Mouse (Mus musculus): ENCODE measurements around the gene L3mbtl4. TPM values are rescaled to one million over a fixed set of nuclear protein-coding genes. Genes with fewer than 3 reads are reported as not detected.

L3mbtl4 gene
- polyA plus RNA-seq, 1 experiment from 2014 or later, result not detected

GRCm38 (mm10) chr17:68748296-68748695, 474.7 kb downstream of the L3mbtl4 start:
- 89% methylated on average over 1 of the region's 1 CpGs for WGBS
- Histone ChIP-seq H3K27ac (replicated peaks; ENCODE audit: low read depth, low read length) (no peak overlapping the region), H3K9me3 (ENCODE audit: control insufficient read depth, low read length) (no peaks in the 10 kb centered on the region), H3K4me2 (ENCODE audit: low read depth, severe bottlenecking) (no peak overlapping the region), H3K27me3 (ENCODE audit: control insufficient read depth, insufficient read depth, low read length) (no peaks in the 10 kb centered on the region), H3K9ac (ENCODE audit: low read length) (no peak overlapping the region), H3K36me3 (ENCODE audit: control insufficient read depth, insufficient read depth, low read length) (no peaks in the 10 kb centered on the region), H3K4me3 (ENCODE audit: low read depth, low read length) (no peak overlapping the region), H3K4me1 (ENCODE audit: control insufficient read depth, insufficient read depth, low read length) (no peaks in the 10 kb centered on the region)
- no peak for ATAC-seq (ENCODE audit: insufficient number of reproducible peaks, low FRiP score, low TSS enrichment, low read depth)
- no peak for DNase-seq (ENCODE audit: low spot score)

GRCm38 (mm10) chr17:68750513-68750912, 476.9 kb downstream of the L3mbtl4 start:
- no peak for DNase-seq (ENCODE audit: low spot score)
- ATAC-seq (ENCODE audit: insufficient number of reproducible peaks, low FRiP score, low TSS enrichment, low read depth), result no peak
- Histone ChIP-seq H3K36me3 (ENCODE audit: control insufficient read depth, insufficient read depth, low read length) (no peaks in the 10 kb centered on the region), H3K4me1 (ENCODE audit: control insufficient read depth, insufficient read depth, low read length) (no peaks in the 10 kb centered on the region), H3K4me2 (ENCODE audit: low read depth, severe bottlenecking) (no peak overlapping the region), H3K9ac (ENCODE audit: low read length) (no peak overlapping the region), H3K4me3 (ENCODE audit: low read depth, low read length) (no peak overlapping the region), H3K9me3 (ENCODE audit: control insufficient read depth, low read length) (no peaks in the 10 kb centered on the region), H3K27me3 (ENCODE audit: control insufficient read depth, insufficient read depth, low read length) (no peaks in the 10 kb centered on the region), H3K27ac (replicated peaks; ENCODE audit: low read depth, low read length) (no peak overlapping the region)
- 75% methylated on average over 6 of the region's 6 CpGs for WGBS

DNA sequence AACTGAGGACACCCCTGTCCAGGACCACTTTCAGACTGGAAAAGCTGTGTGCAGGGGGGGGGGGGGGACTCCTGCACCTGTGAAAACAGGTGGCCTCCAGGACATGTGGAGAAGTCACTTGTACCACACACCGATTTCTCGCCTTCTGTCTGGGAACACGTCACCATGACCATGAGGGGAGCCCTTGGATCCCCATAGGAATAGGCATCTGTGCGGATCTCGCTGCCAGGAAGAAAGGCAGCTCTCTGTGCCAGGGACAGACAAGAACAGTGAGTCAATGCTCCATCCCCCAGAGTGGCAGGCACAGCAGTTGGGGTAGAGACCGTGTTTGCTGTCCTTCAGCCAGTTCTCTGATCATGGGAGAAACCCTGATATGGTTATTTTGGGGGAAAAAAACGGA, 479.5 kb downstream of the L3mbtl4 start:
- no peaks in the 10 kb centered on the region for H3K36me3 ChIP-seq (ENCODE audit: control insufficient read depth, insufficient read depth, low read length)
- no peaks in the 10 kb centered on the region for H3K9me3 ChIP-seq (ENCODE audit: control insufficient read depth, low read length)
- H3K4me1 ChIP-seq (ENCODE audit: control insufficient read depth, insufficient read depth, low read length), result no peaks in the 10 kb centered on the region
- DNase-seq (ENCODE audit: low spot score) (no peak), ATAC-seq (ENCODE audit: insufficient number of reproducible peaks, low FRiP score, low TSS enrichment, low read depth) (no peak)
- H3K4me3 ChIP-seq (ENCODE audit: low read depth, low read length), result no peak overlapping the region
- H3K9ac ChIP-seq (ENCODE audit: low read length), result no peak overlapping the region
- no peak overlapping the region for H3K4me2 ChIP-seq (ENCODE audit: low read depth, severe bottlenecking)
- H3K27me3 ChIP-seq (ENCODE audit: control insufficient read depth, insufficient read depth, low read length), result no peaks in the 10 kb centered on the region
- 87% methylated on average over 7 of the region's 7 CpGs for WGBS
- H3K27ac ChIP-seq (replicated peaks; ENCODE audit: low read depth, low read length), result no peak overlapping the region

- no peak for ATAC-seq (ENCODE audit: insufficient number of reproducible peaks, low FRiP score, low TSS enrichment, low read depth)
- H3K9me3 ChIP-seq (ENCODE audit: control insufficient read depth, low read length), result no peaks in the 10 kb centered on the region
- WGBS, result 90% methylated on average over 11 of the region's 11 CpGs
Measured at GRCm38 (mm10) chr17:68754789-68755188, 481.2 kb downstream of the L3mbtl4 start.

DNA sequence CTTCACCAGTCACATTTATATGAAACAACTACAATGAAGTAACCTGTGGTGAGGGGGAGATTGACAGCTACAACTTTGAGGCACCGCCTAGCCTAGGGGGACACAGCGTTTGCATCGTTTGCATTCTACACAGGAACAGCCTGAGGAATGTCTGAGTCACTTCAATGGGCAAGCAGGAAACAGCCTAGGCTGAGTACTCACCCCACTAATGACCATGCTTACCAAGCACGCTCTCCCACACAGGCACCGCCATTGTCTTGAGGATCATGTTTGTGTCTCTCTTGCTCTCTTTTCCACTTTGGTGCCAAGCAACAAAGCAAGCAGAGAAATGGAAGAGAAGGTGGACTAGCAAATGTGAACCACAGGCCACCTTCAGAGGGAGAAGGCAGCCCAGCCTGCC, 484.8 kb downstream of the L3mbtl4 start:
- DNase-seq (ENCODE audit: low spot score) (no peak), ATAC-seq (ENCODE audit: insufficient number of reproducible peaks, low FRiP score, low TSS enrichment, low read depth) (no peak)
- no peaks in the 10 kb centered on the region for H3K36me3 ChIP-seq (ENCODE audit: control insufficient read depth, insufficient read depth, low read length)
- H3K9ac ChIP-seq (ENCODE audit: low read length), result no peak overlapping the region
- H3K9me3 ChIP-seq (ENCODE audit: control insufficient read depth, low read length), result no peaks in the 10 kb centered on the region
- no peak overlapping the region for H3K4me3 ChIP-seq (ENCODE audit: low read depth, low read length)
- no peaks in the 10 kb centered on the region for H3K27me3 ChIP-seq (ENCODE audit: control insufficient read depth, insufficient read depth, low read length)
- WGBS, result 73% methylated on average over 5 of the region's 5 CpGs
- no peak overlapping the region for H3K4me2 ChIP-seq (ENCODE audit: low read depth, severe bottlenecking)
- H3K4me1 ChIP-seq (ENCODE audit: control insufficient read depth, insufficient read depth, low read length), result no peaks in the 10 kb centered on the region
- H3K27ac ChIP-seq (replicated peaks; ENCODE audit: low read depth, low read length), result no peak overlapping the region

More at GRCm38 (mm10) chr17:68754789-68755188, 481.2 kb downstream of the L3mbtl4 start:
- H3K4me3 ChIP-seq (ENCODE audit: low read depth, low read length), result no peak overlapping the region
- no peak overlapping the region for H3K27ac ChIP-seq (replicated peaks; ENCODE audit: low read depth, low read length)
- no peak for DNase-seq (ENCODE audit: low spot score)
- no peaks in the 10 kb centered on the region for H3K4me1 ChIP-seq (ENCODE audit: control insufficient read depth, insufficient read depth, low read length)
- no peak overlapping the region for H3K9ac ChIP-seq (ENCODE audit: low read length)
- no peaks in the 10 kb centered on the region for H3K27me3 ChIP-seq (ENCODE audit: control insufficient read depth, insufficient read depth, low read length)
- H3K36me3 ChIP-seq (ENCODE audit: control insufficient read depth, insufficient read depth, low read length), result no peaks in the 10 kb centered on the region
- H3K4me2 ChIP-seq (ENCODE audit: low read depth, severe bottlenecking), result no peak overlapping the region

DNA sequence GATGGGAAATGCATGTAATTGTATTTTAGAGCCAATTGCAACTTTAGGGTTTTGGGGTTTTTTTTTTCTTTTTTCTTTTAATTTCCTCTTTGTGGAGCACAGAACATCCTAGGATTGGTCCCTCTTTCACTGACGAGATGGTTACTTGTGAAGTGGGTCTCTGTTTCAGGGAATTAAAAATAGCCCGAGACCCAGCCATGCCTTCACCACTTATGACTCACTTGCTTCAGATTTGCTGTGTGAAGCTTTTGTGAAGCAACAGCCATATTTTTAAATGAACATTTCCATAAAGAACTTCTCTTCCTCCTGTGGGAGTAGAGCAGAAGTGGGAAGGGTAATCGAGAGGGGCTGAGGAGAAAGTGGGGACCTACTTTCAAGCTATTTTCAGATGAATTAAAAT, 485.3 kb downstream of the L3mbtl4 start:
- DNase-seq (ENCODE audit: low spot score), result no peak
- H3K9ac ChIP-seq (ENCODE audit: low read length), result no peak overlapping the region
- no peaks in the 10 kb centered on the region for H3K36me3 ChIP-seq (ENCODE audit: control insufficient read depth, insufficient read depth, low read length)
- 87% methylated on average over 3 of the region's 3 CpGs for WGBS
- H3K4me3 ChIP-seq (ENCODE audit: low read depth, low read length), result no peak overlapping the region
- no peak for ATAC-seq (ENCODE audit: insufficient number of reproducible peaks, low FRiP score, low TSS enrichment, low read depth)
- no peaks in the 10 kb centered on the region for H3K9me3 ChIP-seq (ENCODE audit: control insufficient read depth, low read length)
- H3K27ac ChIP-seq (replicated peaks; ENCODE audit: low read depth, low read length), result no peak overlapping the region
- H3K4me1 ChIP-seq (ENCODE audit: control insufficient read depth, insufficient read depth, low read length), result no peaks in the 10 kb centered on the region
- H3K4me2 ChIP-seq (ENCODE audit: low read depth, severe bottlenecking), result no peak overlapping the region
- no peaks in the 10 kb centered on the region for H3K27me3 ChIP-seq (ENCODE audit: control insufficient read depth, insufficient read depth, low read length)

DNA sequence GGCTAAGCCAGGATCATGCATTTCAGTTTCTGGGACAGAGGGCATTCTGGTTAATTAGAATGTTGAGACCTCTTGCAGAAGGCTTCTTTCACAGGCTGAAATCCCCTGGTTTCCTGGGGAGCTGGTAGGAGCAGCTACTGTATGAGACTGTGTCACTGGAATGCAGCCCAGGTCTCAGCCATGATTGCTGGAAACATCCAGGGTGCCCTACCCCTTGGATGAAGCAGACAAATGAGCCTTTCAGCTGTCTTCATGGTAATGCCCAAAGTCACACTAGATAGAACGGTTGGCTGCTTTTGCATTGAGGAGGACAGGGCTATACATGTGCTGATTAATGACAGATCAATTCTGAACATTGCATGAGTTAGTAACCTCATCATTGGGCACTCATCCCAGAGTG, 486.4 kb downstream of the L3mbtl4 start:
- ATAC-seq (ENCODE audit: insufficient number of reproducible peaks, low FRiP score, low TSS enrichment, low read depth) (no peak), DNase-seq (ENCODE audit: low spot score) (no peak)
- H3K9ac ChIP-seq (ENCODE audit: low read length), result no peak overlapping the region
- H3K9me3 ChIP-seq (ENCODE audit: control insufficient read depth, low read length), result no peaks in the 10 kb centered on the region
- H3K36me3 ChIP-seq (ENCODE audit: control insufficient read depth, insufficient read depth, low read length), result no peaks in the 10 kb centered on the region
- no peaks in the 10 kb centered on the region for H3K4me1 ChIP-seq (ENCODE audit: control insufficient read depth, insufficient read depth, low read length)
- H3K4me3 ChIP-seq (ENCODE audit: low read depth, low read length), result no peak overlapping the region
- no peak overlapping the region for H3K27ac ChIP-seq (replicated peaks; ENCODE audit: low read depth, low read length)
- no peaks in the 10 kb centered on the region for H3K27me3 ChIP-seq (ENCODE audit: control insufficient read depth, insufficient read depth, low read length)
- no peak overlapping the region for H3K4me2 ChIP-seq (ENCODE audit: low read depth, severe bottlenecking)
- 85% methylated on average over 1 of the region's 1 CpGs for WGBS

GRCm38 (mm10) chr17:68764329-68764880, 490.8 kb downstream of the L3mbtl4 start:
- H3K4me1 ChIP-seq (ENCODE audit: control insufficient read depth, insufficient read depth, low read length), result no peaks in the 10 kb centered on the region
- H3K27me3 ChIP-seq (ENCODE audit: control insufficient read depth, insufficient read depth, low read length), result no peaks in the 10 kb centered on the region
- H3K4me2 ChIP-seq (ENCODE audit: low read depth, severe bottlenecking), result no peak overlapping the region
- H3K36me3 ChIP-seq (ENCODE audit: control insufficient read depth, insufficient read depth, low read length), result no peaks in the 10 kb centered on the region
- no peak overlapping the region for H3K4me3 ChIP-seq (ENCODE audit: low read depth, low read length)
- DNase-seq (ENCODE audit: low spot score), result no peak
- H3K27ac ChIP-seq (replicated peaks; ENCODE audit: low read depth, low read length), result no peak overlapping the region
- H3K9ac ChIP-seq (ENCODE audit: low read length), result no peak overlapping the region
- H3K9me3 ChIP-seq (ENCODE audit: control insufficient read depth, low read length), result no peaks in the 10 kb centered on the region
- ATAC-seq (ENCODE audit: insufficient number of reproducible peaks, low FRiP score, low TSS enrichment, low read depth), result no peak
- 80% methylated on average over 10 of the region's 10 CpGs for WGBS

- no peaks in the 10 kb centered on the region for H3K36me3 ChIP-seq (ENCODE audit: control insufficient read depth, insufficient read depth, low read length)
- H3K27ac ChIP-seq (replicated peaks; ENCODE audit: low read depth, low read length), result no peak overlapping the region
- H3K4me3 ChIP-seq (ENCODE audit: low read depth, low read length), result no peak overlapping the region
- H3K9ac ChIP-seq (ENCODE audit: low read length), result no peak overlapping the region
- no peak for ATAC-seq (ENCODE audit: insufficient number of reproducible peaks, low FRiP score, low TSS enrichment, low read depth)
- no peaks in the 10 kb centered on the region for H3K27me3 ChIP-seq (ENCODE audit: control insufficient read depth, insufficient read depth, low read length)
- no peaks in the 10 kb centered on the region for H3K4me1 ChIP-seq (ENCODE audit: control insufficient read depth, insufficient read depth, low read length)
- DNase-seq (ENCODE audit: low spot score), result no peak
- WGBS, result 88% methylated on average over 4 of the region's 4 CpGs
- H3K4me2 ChIP-seq (ENCODE audit: low read depth, severe bottlenecking), result no peak overlapping the region
- no peaks in the 10 kb centered on the region for H3K9me3 ChIP-seq (ENCODE audit: control insufficient read depth, low read length)
Measured at GRCm38 (mm10) chr17:68769561-68769960, 496.0 kb downstream of the L3mbtl4 start.

All from limb, embryonic 11.5 days (tissue).